Mouse (Mus musculus) cerebellum, postnatal 25 days (tissue): ENCODE measurements at regions not wholly inside any gene's neighbourhood (a gene's known extent, or its start where the extent isn't known, plus 50 kb on each side); places are given as distances from the start of the nearest gene placed in this dataset.

ENCODE experiments used
- DNase-seq, 2 experiments: peaks; one replicate each; pipeline ENCODE4 v3.0.0; 2021; ENCODE audit warnings: mixed read lengths in 2 of 2

- no peak for DNase-seq
Measured at GRCm38 (mm10) chr9:78917336-78917735, 302.0 kb downstream of the Cd109 start.

- DNase-seq = no peak
Measured at GRCm38 (mm10) chr9:78925977-78926593, 310.7 kb downstream of the Cd109 start.

- DNase-seq = no peak
Measured at GRCm38 (mm10) chr9:78941648-78942047, 326.3 kb downstream of the Cd109 start.

GRCm38 (mm10) chr9:78964813-78965212, 349.5 kb downstream of the Cd109 start:
- DNase-seq = no peak

GRCm38 (mm10) chr9:78965226-78965950, 350.0 kb downstream of the Cd109 start:
- DNase-seq = peak; percentile 50 to 73

- DNase-seq = peak; percentile 41 to 61
Measured at GRCm38 (mm10) chr9:78971731-78972130, 356.4 kb downstream of the Cd109 start.

- DNase-seq = peak in 1 of 2 experiments; percentile 25
Measured at GRCm38 (mm10) chr9:78983734-78984133, 368.4 kb downstream of the Cd109 start.

GRCm38 (mm10) chr9:78985184-78985864, 370.0 kb downstream of the Cd109 start:
- DNase-seq = no peak

- DNase-seq = no peak
Measured at GRCm38 (mm10) chr9:78991310-78991709, 376.0 kb downstream of the Cd109 start.

GRCm38 (mm10) chr9:79001081-79001480, 385.7 kb downstream of the Cd109 start:
- DNase-seq = peak in 1 of 2 experiments; percentile 22

GRCm38 (mm10) chr9:79001930-79002329, 386.6 kb downstream of the Cd109 start:
- peak in 1 of 2 experiments; percentile 19 for DNase-seq

GRCm38 (mm10) chr9:79004296-79004980, 389.1 kb downstream of the Cd109 start:
- peak; percentile 73 to 82 for DNase-seq

- DNase-seq = peak in 1 of 2 experiments; percentile 39
Measured at GRCm38 (mm10) chr9:79022291-79022690, 406.9 kb downstream of the Cd109 start.

- DNase-seq = no peak
Measured at GRCm38 (mm10) chr9:79028234-79028633, 412.9 kb downstream of the Cd109 start.

- DNase-seq = peak; percentile 38 to 50
Measured at GRCm38 (mm10) chr9:79029456-79029855, 414.1 kb downstream of the Cd109 start.

GRCm38 (mm10) chr9:79035677-79036076, 420.3 kb downstream of the Cd109 start:
- DNase-seq = peak; percentile 31 to 34

- DNase-seq = peak; percentile 20
Measured at GRCm38 (mm10) chr9:79037054-79037453, 421.7 kb downstream of the Cd109 start.

GRCm38 (mm10) chr9:79038971-79039370, 423.6 kb downstream of the Cd109 start:
- DNase-seq = peak; percentile 60 to 75

GRCm38 (mm10) chr9:79044344-79044743, 429.0 kb downstream of the Cd109 start:
- no peak for DNase-seq

GRCm38 (mm10) chr9:79045314-79045713, 430.0 kb downstream of the Cd109 start:
- peak in 1 of 2 experiments; percentile 39 for DNase-seq

- no peak for DNase-seq
Measured at GRCm38 (mm10) chr9:79071961-79072360, 456.6 kb downstream of the Cd109 start.

- DNase-seq = peak in 1 of 2 experiments; percentile 18
Measured at GRCm38 (mm10) chr9:79109611-79110010, 494.3 kb downstream of the Cd109 start.

GRCm38 (mm10) chr9:79111326-79111725, 496.0 kb downstream of the Cd109 start:
- no peak for DNase-seq
